8 mouse cellular contexts compared by ENCODE assay signal in the genomic region with DNA sequence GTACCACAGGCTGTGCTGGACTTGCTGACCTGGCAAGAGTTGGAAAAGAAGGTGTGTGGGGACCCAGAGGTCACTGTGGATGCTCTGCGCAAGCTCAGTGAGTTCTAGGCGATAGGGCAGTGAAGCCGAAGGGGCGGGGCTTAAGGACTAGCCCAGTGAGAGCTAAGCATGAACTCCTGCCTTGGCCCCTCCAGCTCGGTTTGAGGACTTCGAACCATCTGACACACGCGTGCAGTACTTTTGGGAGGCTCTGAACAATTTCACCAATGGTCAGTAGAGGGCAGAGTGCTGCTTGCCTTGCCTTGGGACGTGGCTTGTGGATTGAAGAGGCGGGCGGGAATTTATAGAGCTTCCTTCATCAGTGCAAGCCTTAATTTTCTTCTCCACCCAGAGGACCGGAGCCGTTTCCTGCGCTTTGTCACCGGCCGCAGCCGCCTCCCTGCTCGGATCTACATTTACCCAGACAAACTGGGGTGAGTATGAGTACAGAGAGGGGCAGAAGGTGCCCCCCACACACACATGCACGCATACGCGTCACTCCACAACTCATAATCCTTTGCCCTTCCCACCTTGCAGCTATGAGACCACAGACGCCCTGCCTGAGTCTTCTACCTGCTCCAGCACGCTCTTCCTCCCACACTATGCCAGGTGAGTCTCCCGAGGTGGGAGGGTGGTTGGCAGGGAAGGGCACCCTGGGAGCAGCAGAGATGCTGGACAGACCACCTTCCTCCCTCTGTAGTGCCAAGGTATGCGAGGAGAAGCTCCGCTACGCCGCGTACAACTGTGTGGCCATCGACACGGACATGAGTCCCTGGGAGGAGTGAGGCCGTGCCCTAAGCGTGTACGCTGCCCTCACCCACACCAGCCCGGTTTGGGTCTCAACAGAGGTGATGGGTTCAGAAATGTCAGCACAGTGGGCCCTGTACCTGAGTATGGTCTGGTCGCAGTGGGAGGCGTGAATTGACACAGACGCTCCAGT. TPM values are rescaled to one million over a fixed set of nuclear protein-coding genes. Genes with fewer than 3 reads are reported as not detected.
DNase-seq lines count a peak whose midpoint lies in the region; ATAC-seq and TF ChIP-seq lines count a peak whose summit lies in the region.

No protein-coding gene starts in this region.

- no peak overlapping the region for H3K4me2 ChIP-seq in midbrain, embryonic 16.5 days (ENCODE audit: low read length)
- no peak overlapping the region for H3K4me2 ChIP-seq in stomach, postnatal 0 days (replicated peaks; ENCODE audit: low read depth)

- ATAC-seq in midbrain, embryonic 16.5 days = 0 out of 2 replicates have a peak, but pooled peaks have one; percentile 38
- ATAC-seq in stomach, postnatal 0 days (ENCODE audit: low FRiP score, low TSS enrichment) = peak; percentile 73

- no peaks in the 10 kb centered on the region for H3K79me2 ChIP-seq in heart, adult 2 months (replicated peaks; ENCODE audit: control insufficient read depth, insufficient read depth, low read length)
- no peaks in the 10 kb centered on the region for H3K79me2 ChIP-seq in liver, adult 2 months (ENCODE audit: control insufficient read depth, insufficient read depth, low read length)

- H3K27me3 ChIP-seq in heart, adult 2 months (ENCODE audit: control insufficient read depth, insufficient read depth, low read length) = no peaks in the 10 kb centered on the region
- H3K27me3 ChIP-seq in kidney, adult 2 months (replicated peaks; ENCODE audit: control insufficient read depth, insufficient read depth, low read length) = no peaks in the 10 kb centered on the region
- H3K27me3 ChIP-seq in liver, adult 2 months (ENCODE audit: control insufficient read depth, insufficient read depth, low read length) = no peaks in the 10 kb centered on the region
- H3K27me3 ChIP-seq in midbrain, embryonic 16.5 days (ENCODE audit: control insufficient read depth, insufficient read depth, low read depth, low read length) = no peaks in the 10 kb centered on the region
- no peaks in the 10 kb centered on the region for H3K27me3 ChIP-seq in stomach, postnatal 0 days (ENCODE audit: control insufficient read depth, insufficient read depth, low read length)

- H3K36me3 ChIP-seq in heart, adult 2 months (ENCODE audit: control insufficient read depth, insufficient read depth, low read length) = no peaks in the 10 kb centered on the region
- H3K36me3 ChIP-seq in kidney, adult 2 months (ENCODE audit: control insufficient read depth, insufficient read depth, low read length) = no peaks in the 10 kb centered on the region
- peaks cover 30% of the 10 kb centered on the region for H3K36me3 ChIP-seq in liver, adult 2 months (ENCODE audit: control insufficient read depth, insufficient read depth, low read length)
- peaks cover 40% of the 10 kb centered on the region for H3K36me3 ChIP-seq in midbrain, embryonic 16.5 days (ENCODE audit: control insufficient read depth, insufficient read depth, low read length)
- peaks cover 12% of the 10 kb centered on the region for H3K36me3 ChIP-seq in stomach, postnatal 0 days (ENCODE audit: control insufficient read depth, insufficient read depth, low read length)

- no peak for TF ChIP-seq POLR2A in heart, adult 2 months (IDR thresholded peaks at IDR 0.05; ENCODE audit: insufficient read depth, low read depth, low read length)
- TF ChIP-seq POLR2A in kidney, adult 2 months (IDR thresholded peaks at IDR 0.05; ENCODE audit: low read depth, low read length) = no peak
- TF ChIP-seq POLR2A in liver, adult 2 months (IDR thresholded peaks at IDR 0.05; ENCODE audit: extremely low read depth, insufficient read depth, low read length) = no peak

- H3K4me1 ChIP-seq in heart, adult 2 months (ENCODE audit: control insufficient read depth, insufficient read depth, low read length) = peaks cover 1% of the 10 kb centered on the region; the same call in 1 of the 2 replicates
- H3K4me1 ChIP-seq in kidney, adult 2 months (ENCODE audit: control insufficient read depth, insufficient read depth, low read length) = no peaks in the 10 kb centered on the region
- H3K4me1 ChIP-seq in liver, adult 2 months (ENCODE audit: control insufficient read depth, insufficient read depth, low read length) = no peaks in the 10 kb centered on the region
- no peaks in the 10 kb centered on the region for H3K4me1 ChIP-seq in midbrain, embryonic 16.5 days (ENCODE audit: control insufficient read depth, insufficient read depth, low read length)
- H3K4me1 ChIP-seq in stomach, postnatal 0 days (replicated peaks; ENCODE audit: control insufficient read depth, insufficient read depth) = no peaks in the 10 kb centered on the region

- DNase-seq in 416B (ENCODE audit: low read depth) (peak; percentile 61), adipocyte (ENCODE audit: low spot score) (peak; percentile 73)
- peak; percentile 91 for DNase-seq in embryo, embryonic 10 days (ENCODE audit: low spot score)
- peak; percentile 56 to 62 for DNase-seq in heart, adult 2 months
- peak; percentile 87 for DNase-seq in kidney, adult 2 months
- DNase-seq in liver, adult 2 months (ENCODE audit: extremely low read depth, low read depth, low spot score) = peak; percentile 75
- DNase-seq in stomach, postnatal 0 days (ENCODE audit: low spot score) = peak; percentile 61

- H3K9me3 ChIP-seq in midbrain, embryonic 16.5 days (replicated peaks; ENCODE audit: control insufficient read depth, low read length, poor library complexity, severe bottlenecking) = no peaks in the 10 kb centered on the region
- no peaks in the 10 kb centered on the region for H3K9me3 ChIP-seq in stomach, postnatal 0 days (ENCODE audit: control insufficient read depth, low read length)

- no peak overlapping the region for H3K9ac ChIP-seq in heart, adult 2 months (ENCODE audit: low read depth, low read length)
- H3K9ac ChIP-seq in liver, adult 2 months (ENCODE audit: low read depth, low read length) = no peak overlapping the region
- no peak overlapping the region for H3K9ac ChIP-seq in midbrain, embryonic 16.5 days (ENCODE audit: low read depth, low read length)
- H3K9ac ChIP-seq in stomach, postnatal 0 days (ENCODE audit: low read length) = no peak overlapping the region

- intact Hi-C loops in heart, adult 2 months (cut with DNase I) = loop anchor here (2.0 to 10.0 kb wide), 3 partner anchors 118 to 212 kb away; no protein-coding TSS in a partner anchor

- TF ChIP-seq CTCF in heart, adult 2 months (IDR thresholded peaks at IDR 0.05) = peak; percentile 92
- peak; percentile 78 for TF ChIP-seq CTCF in kidney, adult 2 months (conservative IDR thresholded peaks at IDR 0.05; ENCODE audit: insufficient read depth, insufficient read length, low read depth, low read length)
- TF ChIP-seq CTCF in liver, adult 2 months (IDR thresholded peaks at IDR 0.05; ENCODE audit: low read depth, low read length) = peak; percentile 79
- peak; percentile 91 for TF ChIP-seq CTCF in stomach, postnatal 0 days (IDR thresholded peaks at IDR 0.05; ENCODE audit: low read depth)

- H3K4me3 ChIP-seq in heart, adult 2 months = no peak overlapping the region
- no peak overlapping the region for H3K4me3 ChIP-seq in kidney, adult 2 months (ENCODE audit: insufficient read depth, low read depth, low read length)
- H3K4me3 ChIP-seq in liver, adult 2 months (ENCODE audit: insufficient read depth, low read depth, low read length) = no peak overlapping the region
- no peak overlapping the region for H3K4me3 ChIP-seq in midbrain, embryonic 16.5 days (ENCODE audit: low read depth, low read length)
- H3K4me3 ChIP-seq in stomach, postnatal 0 days (ENCODE audit: low read depth, low read length) = no peak overlapping the region

- WGBS in heart, adult 2 months = 55% methylated on average over 38 of the region's 38 CpGs
- WGBS in kidney, adult 2 months = 59% methylated on average over 38 of the region's 38 CpGs
- 70% methylated on average over 38 of the region's 38 CpGs for WGBS in liver, adult 2 months
- 53% methylated on average over 38 of the region's 38 CpGs for WGBS in midbrain, embryonic 16.5 days
- 54% methylated on average over 38 of the region's 38 CpGs for WGBS in stomach, postnatal 0 days

- no peak for TF ChIP-seq EP300 in heart, adult 2 months (IDR thresholded peaks at IDR 0.05; ENCODE audit: insufficient read depth, low read depth, low read length)
- TF ChIP-seq EP300 in stomach, postnatal 0 days (optimal IDR thresholded peaks at IDR 0.05) = no peak

- H3K27ac ChIP-seq in heart, adult 2 months = no peak overlapping the region
- H3K27ac ChIP-seq in kidney, adult 2 months (ENCODE audit: insufficient read depth, low read depth, low read length) = no peak overlapping the region
- no peak overlapping the region for H3K27ac ChIP-seq in liver, adult 2 months (replicated peaks; ENCODE audit: insufficient read depth, low read depth, low read length)
- no peak overlapping the region for H3K27ac ChIP-seq in midbrain, embryonic 16.5 days (ENCODE audit: low read length)
- no peak overlapping the region for H3K27ac ChIP-seq in stomach, postnatal 0 days (replicated peaks)

RNA-seq across cellular contexts. Expression of gene Hectd3, which starts 7.7 kb away (rescaled TPM):
- 10 to 100 TPM; 14.0 to 20.6 TPM for total RNA-seq in heart, adult 2 months (2021)
- 28.4 and 31.0 TPM in 2 replicates for polyA plus RNA-seq in heart, adult 2 months (2012; rRNA removed)
- 51.9 and 66.1 TPM in 2 replicates for polyA plus RNA-seq in kidney, adult 2 months (2012; rRNA removed)
- 22.6 and 23.7 TPM in 2 replicates for total RNA-seq in liver, adult 2 months (2014; rRNA removed)
- 57.6 and 83.2 TPM in 2 replicates for polyA plus RNA-seq in liver, adult 2 months (2012; rRNA removed)
- 22.0 and 25.1 TPM in 2 replicates for polyA plus RNA-seq in midbrain, embryonic 16.5 days (2015; fragmentation: Nextera tagmentation; extraction: Ambion mirVana)
- 6.3 and 7.4 TPM in 2 replicates for polyA plus RNA-seq in stomach, postnatal 0 days (2015; fragmentation: Nextera tagmentation; extraction: Ambion mirVana)

RNA-seq across cellular contexts. Expression of gene Urod, which starts 8.6 kb away (rescaled TPM):
- 10 to 100 TPM; 86.7 to 91.9 TPM for total RNA-seq in heart, adult 2 months (2021)
- 77.1 and 117 TPM in 2 replicates for polyA plus RNA-seq in heart, adult 2 months (2012; rRNA removed)
- polyA plus RNA-seq in kidney, adult 2 months (2012; rRNA removed) = 107 and 114 TPM in 2 replicates
- total RNA-seq in liver, adult 2 months (2014; rRNA removed) = 87.9 and 97.6 TPM in 2 replicates
- 89.0 and 104 TPM in 2 replicates for polyA plus RNA-seq in liver, adult 2 months (2012; rRNA removed)
- 46.9 and 51.4 TPM in 2 replicates for polyA plus RNA-seq in midbrain, embryonic 16.5 days (2015; fragmentation: Nextera tagmentation; extraction: Ambion mirVana)
- 38.3 and 47.3 TPM in 2 replicates for polyA plus RNA-seq in stomach, postnatal 0 days (2015; fragmentation: Nextera tagmentation; extraction: Ambion mirVana)

RNA-seq across cellular contexts. Expression of gene Eif2b3, which starts 16.4 kb away (rescaled TPM):
- total RNA-seq in heart, adult 2 months (2021) = 10 to 100 TPM; 12.0 to 14.6 TPM
- polyA plus RNA-seq in heart, adult 2 months (2012; rRNA removed) = 7.9 and 11.6 TPM in 2 replicates
- 8.0 and 9.2 TPM in 2 replicates for polyA plus RNA-seq in kidney, adult 2 months (2012; rRNA removed)
- total RNA-seq in liver, adult 2 months (2014; rRNA removed) = 8.0 and 9.5 TPM in 2 replicates
- 3.9 and 4.5 TPM in 2 replicates for polyA plus RNA-seq in liver, adult 2 months (2012; rRNA removed)
- polyA plus RNA-seq in midbrain, embryonic 16.5 days (2015; fragmentation: Nextera tagmentation; extraction: Ambion mirVana) = 48.9 and 49.8 TPM in 2 replicates
- polyA plus RNA-seq in stomach, postnatal 0 days (2015; fragmentation: Nextera tagmentation; extraction: Ambion mirVana) = 29.9 and 30.1 TPM in 2 replicates
